Mouse (Mus musculus) cerebellum, adult (tissue): ENCODE data around the gene Cdk5rap2.

ENCODE experiments used
- ATAC-seq: cut with Nextera tagmentation; 2 replicates; pipeline ENCODE4 v1.9.2; 2017; ENCODE audit warnings: mild to moderate bottlenecking, moderate library complexity, mixed read lengths; ENCODE audit not compliant: insufficient number of reproducible peaks, low FRiP score, low TSS enrichment

The Cdk5rap2 gene

GRCm38 (mm10) chr4:70355659-70356350 is 54.4 kb downstream of the Cdk5rap2 start:
- ATAC-seq: peak; percentile 93

DNA sequence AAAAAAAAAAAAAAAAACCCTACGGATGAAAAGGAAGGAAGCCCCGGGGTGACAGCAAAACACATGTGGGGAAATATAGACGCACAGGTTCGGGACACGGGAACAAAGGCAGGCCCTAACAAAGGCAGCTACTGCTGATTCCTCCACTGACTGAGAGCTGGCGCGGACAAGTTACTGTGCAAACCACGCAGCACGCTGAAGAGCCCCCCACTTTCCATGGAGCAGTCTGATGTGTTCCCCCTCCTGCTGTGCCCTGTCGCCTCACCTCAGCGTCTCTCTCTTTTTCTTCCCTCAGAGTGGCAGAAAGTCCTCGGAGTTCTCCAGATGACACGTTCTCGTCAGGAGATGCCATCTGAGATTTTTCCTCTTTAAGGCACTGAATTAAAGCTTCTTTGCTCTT is 55.8 kb downstream of the Cdk5rap2 start:
- ATAC-seq: no peak

- ATAC-seq: no peak
These were observed 56.6 kb downstream of the Cdk5rap2 start for GRCm38 (mm10) chr4:70353656-70354055.

DNA sequence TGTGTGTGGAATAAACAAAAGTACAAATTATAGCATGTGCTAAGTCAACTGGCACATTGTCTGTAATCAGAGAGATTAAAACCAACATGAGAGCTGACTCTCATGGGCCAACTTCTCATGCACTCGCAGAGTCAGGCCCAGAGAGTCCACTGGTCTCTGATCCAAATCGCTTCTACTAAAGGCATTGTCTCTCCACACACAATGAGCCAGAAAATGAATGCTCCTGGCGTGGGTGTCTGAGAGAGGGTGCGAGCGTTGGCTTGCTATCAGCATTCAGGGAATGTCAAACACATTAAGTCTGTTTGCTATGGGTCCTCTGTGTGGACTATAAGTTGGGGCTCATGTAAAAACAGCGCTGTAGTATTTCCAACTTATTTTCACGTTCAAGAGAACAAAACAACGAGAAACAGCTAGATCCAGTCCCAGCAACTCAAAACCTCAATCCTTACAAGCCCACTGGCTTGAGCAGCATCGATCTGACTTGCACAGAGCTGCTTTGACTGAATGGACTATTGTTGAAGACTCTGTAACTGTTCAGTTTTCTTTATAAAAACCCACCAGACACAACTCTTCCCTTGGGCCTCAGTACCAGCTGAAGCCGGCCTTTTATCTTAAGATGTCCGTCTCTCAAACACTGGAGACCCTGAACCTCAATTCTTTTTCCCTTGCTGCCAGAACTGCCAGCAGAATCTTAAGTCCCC is 74.6 kb downstream of the Cdk5rap2 start:
- ATAC-seq: no peak

GRCm38 (mm10) chr4:70334995-70335394 is 75.2 kb downstream of the Cdk5rap2 start:
- no peak for ATAC-seq

DNA sequence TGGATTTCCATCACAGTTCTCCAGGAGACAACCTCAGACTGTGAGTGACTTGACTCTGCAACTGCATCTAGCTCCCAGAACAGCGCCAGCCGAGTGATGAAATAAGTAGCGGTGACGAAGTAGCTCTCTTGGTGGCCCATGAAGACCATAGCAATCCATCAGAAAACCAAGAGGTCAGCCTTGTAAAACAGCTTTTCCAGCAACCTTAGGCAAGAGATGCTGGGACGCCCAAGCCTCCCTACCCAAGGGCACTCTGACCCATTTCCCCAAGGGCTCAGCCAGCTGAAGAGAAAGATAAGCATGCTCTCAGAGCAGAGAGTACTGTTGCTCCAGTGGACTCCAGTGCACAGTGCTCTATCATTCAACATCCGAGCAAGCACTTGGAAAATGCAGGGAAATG is 77.3 kb downstream of the Cdk5rap2 start:
- ATAC-seq: no peak

DNA sequence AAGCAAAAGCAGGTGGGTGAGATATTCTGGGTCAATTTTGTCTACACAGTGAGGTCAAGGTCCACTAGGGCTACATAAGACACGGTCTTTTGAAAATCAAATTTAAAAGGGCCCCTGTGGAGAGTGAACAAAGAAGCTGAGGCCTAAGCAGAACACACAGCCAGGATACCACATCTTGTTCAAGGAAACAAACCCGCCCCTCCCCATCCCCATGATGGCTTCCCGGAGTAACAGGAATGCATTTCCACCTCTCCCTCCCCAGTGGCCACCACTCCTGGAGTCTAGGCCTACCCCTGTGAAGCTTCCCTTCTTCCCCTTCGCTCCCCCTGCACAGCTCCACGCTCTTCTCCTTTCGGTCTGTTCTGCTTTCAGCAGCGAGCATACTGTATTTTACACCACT is 77.7 kb downstream of the Cdk5rap2 start:
- ATAC-seq: no peak

DNA sequence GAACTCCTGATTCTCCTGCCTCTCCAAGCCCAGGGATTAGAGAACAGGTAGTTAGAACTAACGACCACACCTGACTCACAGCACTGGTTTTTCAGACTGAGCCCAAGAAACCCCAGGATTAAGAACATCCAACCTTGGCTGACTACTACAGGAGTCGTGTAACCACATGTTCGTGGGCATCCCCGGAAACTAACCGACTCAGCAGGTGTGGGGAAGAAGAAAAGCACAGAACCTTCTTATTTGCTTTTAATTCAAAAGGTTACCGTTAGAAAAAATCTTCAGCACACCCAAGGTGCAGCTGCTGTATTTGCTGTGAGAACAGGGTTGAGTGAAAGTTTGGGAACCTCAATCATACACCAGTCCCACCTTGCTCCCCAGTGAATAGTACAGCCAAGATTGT is 79.1 kb downstream of the Cdk5rap2 start:
- ATAC-seq: no peak

GRCm38 (mm10) chr4:70328033-70328432 is 82.2 kb downstream of the Cdk5rap2 start:
- ATAC-seq: no peak

- no peak for ATAC-seq
These were observed 82.8 kb downstream of the Cdk5rap2 start for GRCm38 (mm10) chr4:70327436-70327835.

GRCm38 (mm10) chr4:70321586-70321985 is 88.7 kb downstream of the Cdk5rap2 start:
- ATAC-seq: no peak

DNA sequence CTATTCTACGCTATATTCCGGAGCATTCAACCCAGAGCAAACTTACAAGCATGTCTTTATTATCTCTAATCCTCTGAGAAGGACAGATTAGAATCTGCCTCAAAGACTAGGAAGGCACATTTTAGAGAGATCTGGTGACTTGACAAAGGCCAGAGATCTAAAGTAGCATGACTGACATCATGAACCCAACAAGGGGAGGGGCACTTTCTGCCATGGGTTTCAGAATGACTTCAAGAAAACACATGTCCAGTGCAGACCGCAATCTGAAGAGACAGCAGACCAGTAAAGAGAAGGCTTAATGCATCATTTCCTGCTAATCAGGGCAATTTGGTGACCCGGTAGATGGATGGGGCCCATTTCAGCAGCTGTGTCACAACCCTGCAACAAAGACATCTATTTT is 98.1 kb downstream of the Cdk5rap2 start:
- no peak for ATAC-seq

DNA sequence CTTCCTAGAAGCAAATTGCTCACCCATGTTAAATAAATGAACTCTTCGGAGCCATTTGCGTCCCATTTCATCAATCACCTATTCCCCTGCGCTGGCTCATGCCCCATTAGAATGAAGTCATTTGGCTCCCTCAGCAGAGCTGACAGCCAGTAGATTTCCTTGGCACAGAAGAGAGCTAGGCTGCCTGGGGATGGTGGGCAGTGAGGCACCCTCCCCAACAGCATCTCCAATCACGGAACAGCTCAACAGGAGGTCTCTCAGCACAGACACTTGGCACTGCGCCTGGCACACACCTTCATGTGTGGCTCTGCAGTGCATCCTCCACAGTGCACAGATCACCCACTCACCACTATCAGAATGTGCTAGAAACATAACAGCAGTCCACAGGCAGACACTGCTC is 98.7 kb downstream of the Cdk5rap2 start:
- ATAC-seq: peak; percentile 76

GRCm38 (mm10) chr4:70307230-70307629 is 103.0 kb downstream of the Cdk5rap2 start:
- ATAC-seq: 0 out of 2 replicates have a peak, but pooled peaks have one; percentile 27

DNA sequence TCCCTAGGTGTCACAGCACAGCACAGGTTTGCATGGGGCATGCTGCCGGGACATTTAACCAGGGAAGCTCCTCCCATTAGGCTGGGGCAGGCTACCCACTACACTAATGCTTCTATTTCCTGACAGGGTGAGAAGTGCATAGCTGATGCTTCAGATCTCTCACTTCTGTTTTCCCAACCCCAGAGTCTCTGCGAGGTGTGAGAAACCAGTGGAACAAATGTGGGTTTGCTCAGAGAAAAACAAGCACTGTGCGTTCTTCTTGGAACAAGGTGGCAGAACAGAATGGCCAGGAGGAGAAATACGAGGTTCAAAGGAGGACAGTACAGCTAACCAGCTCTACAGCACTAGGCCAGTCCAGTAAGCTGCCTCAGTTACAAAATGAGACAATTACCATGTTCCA is 106.4 kb downstream of the Cdk5rap2 start:
- no peak for ATAC-seq

GRCm38 (mm10) chr4:70301187-70301586 is 109.1 kb downstream of the Cdk5rap2 start:
- no peak for ATAC-seq

GRCm38 (mm10) chr4:70289361-70289760 is 120.9 kb downstream of the Cdk5rap2 start:
- no peak for ATAC-seq

GRCm38 (mm10) chr4:70283163-70283562 is 127.1 kb downstream of the Cdk5rap2 start:
- no peak for ATAC-seq

DNA sequence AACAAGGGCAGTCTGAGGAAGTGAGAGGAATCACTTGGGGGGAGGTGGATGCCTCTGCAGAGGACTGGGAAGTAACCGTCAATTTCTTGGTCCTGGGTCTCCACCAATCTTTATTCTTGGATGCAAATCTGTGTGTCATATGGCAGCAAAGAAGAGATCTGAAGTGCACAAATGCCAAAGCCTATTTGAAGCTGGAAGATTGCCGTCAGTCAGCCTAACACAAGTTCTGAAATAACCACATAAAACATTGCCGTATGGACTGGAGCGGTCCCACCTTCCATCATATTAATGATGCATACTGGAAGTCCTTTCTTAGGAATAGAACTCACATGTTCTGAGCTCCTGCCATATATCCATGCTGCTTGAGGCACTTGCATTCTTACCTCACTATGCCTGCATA is 131.4 kb downstream of the Cdk5rap2 start:
- no peak for ATAC-seq

GRCm38 (mm10) chr4:70278057-70278456 is 132.2 kb downstream of the Cdk5rap2 start:
- no peak for ATAC-seq

DNA sequence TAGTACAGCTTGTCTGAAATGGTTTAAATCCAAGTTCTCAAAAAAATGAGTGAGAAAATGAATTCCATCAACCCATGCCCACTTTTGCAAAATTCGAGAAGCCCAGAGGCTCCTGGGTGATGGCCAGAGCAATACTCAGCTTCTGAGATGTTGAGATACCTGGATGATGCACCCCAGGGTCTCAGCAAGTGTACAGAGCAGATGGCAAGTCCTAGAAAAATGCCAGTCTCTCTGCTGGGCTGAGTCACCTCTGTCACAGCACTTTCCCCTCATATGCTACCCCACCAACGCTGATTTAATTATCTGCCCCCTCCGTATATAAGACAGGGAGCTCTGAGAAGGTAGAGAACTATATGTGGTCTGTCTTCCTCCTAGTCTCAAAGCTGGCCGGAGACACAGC is 137.3 kb downstream of the Cdk5rap2 start:
- no peak for ATAC-seq

DNA sequence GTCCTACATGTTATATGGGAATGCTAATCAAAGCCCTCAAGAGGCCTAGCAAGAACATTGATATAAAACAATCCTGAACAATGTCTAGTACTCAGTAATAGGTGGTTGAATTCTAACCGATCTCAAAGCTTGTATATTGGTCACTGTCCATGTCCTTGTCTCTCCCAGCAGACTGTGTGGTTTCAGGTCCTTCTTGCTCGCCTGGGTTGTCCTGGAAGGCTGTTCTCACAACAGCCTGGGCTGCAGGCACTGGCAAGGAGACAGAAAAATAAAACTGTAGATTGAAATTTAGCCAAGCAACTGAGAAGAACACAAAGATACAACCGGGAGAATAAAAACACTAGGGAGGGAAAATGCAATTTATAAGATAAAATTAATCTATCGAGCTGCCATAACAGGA is 137.7 kb downstream of the Cdk5rap2 start:
- peak; percentile 62; the same call in 1 of the 2 replicates for ATAC-seq
